21 mouse cellular contexts compared by ENCODE assay signal in genomic region chr5:39761682-39762456, GRCm38 (mm10). TPM values are rescaled to one million over a fixed set of nuclear protein-coding genes. Genes with fewer than 3 reads are reported as not detected.
A peak's percentile ranks its signal among the peaks of the same experiment; 100 is the strongest.
DNase-seq lines count a peak whose midpoint lies in the region; ATAC-seq lines count a peak whose summit lies in the region.
"Had no signal": no experiment of that assay in that cellular context is flagged by ENCODE, and none has a peak within 500 bp of the region (broad histone marks: within the 10 kb centered on the region; RNA-seq: fewer than 3 reads in every experiment).

No protein-coding gene starts in this region.

- no peaks in the 10 kb centered on the region for H3K9me3 ChIP-seq in embryonic facial prominence, embryonic 14.5 days (ENCODE audit: control insufficient read depth, low read length)
- H3K9me3 ChIP-seq in embryonic facial prominence, embryonic 10.5 days: no peaks in the 10 kb centered on the region
- no peaks in the 10 kb centered on the region for H3K9me3 ChIP-seq in intestine, embryonic 16.5 days (ENCODE audit: control insufficient read depth, low read length)
- H3K9me3 ChIP-seq in midbrain, embryonic 16.5 days (replicated peaks; ENCODE audit: control insufficient read depth, low read length, poor library complexity, severe bottlenecking): no peaks in the 10 kb centered on the region
- H3K9me3 ChIP-seq: hindbrain, embryonic 13.5 days; liver, embryonic 12.5 days; lung, embryonic 15.5 days; midbrain, embryonic 12.5 days had no signal

- H3K27ac ChIP-seq in embryonic facial prominence, embryonic 14.5 days (replicated peaks; ENCODE audit: low read depth, low read length): no peak overlapping the region
- H3K27ac ChIP-seq in embryonic facial prominence, embryonic 10.5 days (replicated peaks): no peak overlapping the region
- no peak overlapping the region for H3K27ac ChIP-seq in intestine, embryonic 16.5 days (ENCODE audit: low read length)
- no peak overlapping the region for H3K27ac ChIP-seq in midbrain, embryonic 16.5 days (ENCODE audit: low read length)
- H3K27ac ChIP-seq: gastrocnemius, adult 2 months; hindbrain, embryonic 13.5 days; liver, embryonic 12.5 days; lung, embryonic 15.5 days; macrophage; midbrain, embryonic 12.5 days had no signal

- H3K27me3 ChIP-seq in embryonic facial prominence, embryonic 14.5 days (replicated peaks; ENCODE audit: control insufficient read depth, insufficient read depth, low read length): no peaks in the 10 kb centered on the region
- H3K27me3 ChIP-seq in embryonic facial prominence, embryonic 10.5 days (replicated peaks; ENCODE audit: low read depth, poor library complexity, severe bottlenecking): no peaks in the 10 kb centered on the region
- no peaks in the 10 kb centered on the region for H3K27me3 ChIP-seq in intestine, embryonic 16.5 days (replicated peaks; ENCODE audit: control insufficient read depth, insufficient read depth, low read length)
- H3K27me3 ChIP-seq in midbrain, embryonic 16.5 days (ENCODE audit: control insufficient read depth, insufficient read depth, low read depth, low read length): no peaks in the 10 kb centered on the region
- H3K27me3 ChIP-seq: hindbrain, embryonic 13.5 days; liver, embryonic 12.5 days; lung, embryonic 15.5 days had no signal

- no peak overlapping the region for H3K4me3 ChIP-seq in embryonic facial prominence, embryonic 14.5 days (ENCODE audit: low read depth, low read length)
- no peak overlapping the region for H3K4me3 ChIP-seq in embryonic facial prominence, embryonic 10.5 days
- H3K4me3 ChIP-seq in intestine, embryonic 16.5 days (ENCODE audit: low read length): no peak overlapping the region
- no peak overlapping the region for H3K4me3 ChIP-seq in midbrain, embryonic 16.5 days (ENCODE audit: low read depth, low read length)
- H3K4me3 ChIP-seq: gastrocnemius, adult 2 months; hindbrain, embryonic 13.5 days; liver, embryonic 12.5 days; lung, embryonic 15.5 days; midbrain, embryonic 12.5 days had no signal

- WGBS in embryonic facial prominence, embryonic 14.5 days: 79% methylated on average over 8 of the region's 8 CpGs
- WGBS in embryonic facial prominence, embryonic 10.5 days: 90% methylated on average over 8 of the region's 8 CpGs
- WGBS in intestine, embryonic 16.5 days: 54% methylated on average over 8 of the region's 8 CpGs
- WGBS in midbrain, embryonic 16.5 days: 91% methylated on average over 8 of the region's 8 CpGs

- no peak overlapping the region for H3K9ac ChIP-seq in embryonic facial prominence, embryonic 14.5 days (ENCODE audit: low read depth, low read length)
- no peak overlapping the region for H3K9ac ChIP-seq in intestine, embryonic 16.5 days (ENCODE audit: low read depth, low read length)
- no peak overlapping the region for H3K9ac ChIP-seq in midbrain, embryonic 16.5 days (ENCODE audit: low read depth, low read length)
- H3K9ac ChIP-seq: hindbrain, embryonic 13.5 days; liver, embryonic 12.5 days; lung, embryonic 15.5 days; midbrain, embryonic 12.5 days had no signal

- ATAC-seq in embryonic facial prominence, embryonic 14.5 days (ENCODE audit: low read depth): no peak
- ATAC-seq in intestine, embryonic 16.5 days: peak; percentile 97
- ATAC-seq in midbrain, embryonic 16.5 days: no peak
- no peak for ATAC-seq in erythroid progenitor cell, adult 5-6 weeks (replicated peaks; ENCODE audit: low FRiP score, poor library complexity, severe bottlenecking)
- ATAC-seq: forebrain, embryonic 16.5 days; liver, embryonic 12.5 days had no signal

- no peaks in the 10 kb centered on the region for H3K4me1 ChIP-seq in embryonic facial prominence, embryonic 14.5 days (ENCODE audit: control insufficient read depth, insufficient read depth, low read length)
- H3K4me1 ChIP-seq in embryonic facial prominence, embryonic 10.5 days: no peaks in the 10 kb centered on the region
- H3K4me1 ChIP-seq in intestine, embryonic 16.5 days (ENCODE audit: control insufficient read depth, insufficient read depth, low read length): no peaks in the 10 kb centered on the region
- no peaks in the 10 kb centered on the region for H3K4me1 ChIP-seq in midbrain, embryonic 16.5 days (ENCODE audit: control insufficient read depth, insufficient read depth, low read length)
- H3K4me1 ChIP-seq: hindbrain, embryonic 13.5 days; liver, embryonic 12.5 days; lung, embryonic 15.5 days; midbrain, embryonic 12.5 days had no signal

- no peaks in the 10 kb centered on the region for H3K36me3 ChIP-seq in embryonic facial prominence, embryonic 14.5 days (ENCODE audit: control insufficient read depth, insufficient read depth, low read length)
- H3K36me3 ChIP-seq in embryonic facial prominence, embryonic 10.5 days (replicated peaks): no peaks in the 10 kb centered on the region
- H3K36me3 ChIP-seq in intestine, embryonic 16.5 days (ENCODE audit: control insufficient read depth, insufficient read depth, low read length): no peaks in the 10 kb centered on the region
- H3K36me3 ChIP-seq in midbrain, embryonic 16.5 days (ENCODE audit: control insufficient read depth, insufficient read depth, low read length): no peaks in the 10 kb centered on the region
- H3K36me3 ChIP-seq: hindbrain, embryonic 13.5 days; liver, embryonic 12.5 days; lung, embryonic 15.5 days; midbrain, embryonic 12.5 days had no signal

- DNase-seq in embryonic facial prominence, embryonic 14.5 days (ENCODE audit: low spot score): peak; percentile 23
- DNase-seq in embryonic facial prominence, embryonic 10.5 days (ENCODE audit: low spot score): no peak
- peak; percentile 82 for DNase-seq in 3T3-L1 (ENCODE audit: low read depth, low spot score)
- DNase-seq in adrenal gland, postnatal 10 days: peak; percentile 24
- no peak for DNase-seq in cerebellum, postnatal 14 days
- DNase-seq: cerebellum, adult 9-10 months; gastrocnemius, adult 2 months; kidney, adult 18-20 months; kidney, postnatal 14 days; spleen, adult 18-20 months; thymus, postnatal 25 days had no signal

- no peak overlapping the region for H3K4me2 ChIP-seq in embryonic facial prominence, embryonic 14.5 days (ENCODE audit: low read depth, low read length)
- no peak overlapping the region for H3K4me2 ChIP-seq in intestine, embryonic 16.5 days (ENCODE audit: low read depth, low read length)
- no peak overlapping the region for H3K4me2 ChIP-seq in midbrain, embryonic 16.5 days (ENCODE audit: low read length)
- H3K4me2 ChIP-seq: hindbrain, embryonic 13.5 days; liver, embryonic 12.5 days; lung, embryonic 15.5 days; midbrain, embryonic 12.5 days had no signal

RNA-seq across cellular contexts. Expression of gene Hs3st1, which starts 6.6 kb away (rescaled TPM):
- 21.0 TPM in 2 replicates for polyA plus RNA-seq in embryonic facial prominence, embryonic 14.5 days (2014; fragmentation: Nextera tagmentation; extraction: Ambion mirVana)
- polyA plus RNA-seq in embryonic facial prominence, embryonic 10.5 days (2016; fragmentation: Nextera tagmentation; extraction: Ambion mirVana): 4.6 and 4.9 TPM in 2 replicates
- total RNA-seq in adrenal gland, postnatal 10 days (2021): 10 to 100 TPM; 11.5 to 14.7 TPM
- 10.2 and 10.3 TPM in 2 replicates for polyA plus RNA-seq in intestine, embryonic 16.5 days (2015; fragmentation: Nextera tagmentation; extraction: Ambion mirVana)
- polyA plus RNA-seq in midbrain, embryonic 16.5 days (2015; fragmentation: Nextera tagmentation; extraction: Ambion mirVana): 33.4 and 38.4 TPM in 2 replicates
- not detected in 2 replicates for total RNA-seq in erythroid progenitor cell, adult 5-6 weeks (2015; ENCODE audit: low replicate concordance)
- total RNA-seq in erythroid progenitor cell, adult 5-6 weeks (2017; ENCODE audit: low replicate concordance): 0.45 TPM in 1 of 2 replicates, not detected in the other
- total RNA-seq: granulocyte monocyte progenitor cell, adult 5-6 weeks had no signal

Comparison
In these comparisons a context has a peak if more than half of its experiments do, and no peak if none do; other contexts are left out.
1. DNase-seq: peak in embryonic facial prominence, embryonic 14.5 days (single experiment), 3T3-L1 (single experiment) and adrenal gland, postnatal 10 days (single experiment); none in embryonic facial prominence, embryonic 10.5 days (single experiment) and cerebellum, postnatal 14 days (0 of 2).